Mouse (Mus musculus) stomach, postnatal 0 days (tissue): ENCODE data around the gene Sptb.

Source experiments
- CTCF ChIP-seq: IDR thresholded peaks from 2 replicates; pipeline ENCODE4 v1.5.1; 2016; ENCODE audit warnings: antibody characterized with exemption, low read depth, mild to moderate bottlenecking, moderate library complexity
- EP300 ChIP-seq: optimal IDR thresholded peaks from 2 replicates; pipeline ENCODE3; 2016; ENCODE audit warnings: antibody characterized with exemption

GRCm38 (mm10) chr12:76598196-76598928, 112.0 kb downstream of the Sptb start:
- TF ChIP-seq CTCF (no peak), EP300 (no peak)
